Mouse (Mus musculus) bone marrow macrophage, adult 2 months (primary cell): Measurements from ENCODE around the gene Shisal1. TPM values are rescaled to one million over a fixed set of nuclear protein-coding genes. Genes with fewer than 3 reads are reported as not detected.

ENCODE experiments used
- H3K27ac ChIP-seq: 2 replicates; pipeline ENCODE4 v1.5.1; 2012; ENCODE audit warnings: low read depth, low read length; ENCODE audit not compliant: insufficient read depth
- H3K4me1 ChIP-seq: 2 replicates; pipeline ENCODE4 v1.6.1; 2012; ENCODE audit warnings: low read length; ENCODE audit not compliant: control insufficient read depth, insufficient read depth
- H3K4me3 ChIP-seq: 2 replicates; pipeline ENCODE4 v1.5.1; 2012; ENCODE audit warnings: mild to moderate bottlenecking, low read length, moderate library complexity; ENCODE audit not compliant: insufficient read depth
- CTCF ChIP-seq: IDR thresholded peaks from 2 replicates; pipeline ENCODE4 v1.5.1; 2012; ENCODE audit warnings: low read depth, mild to moderate bottlenecking, low read length, moderate library complexity
- POLR2A ChIP-seq: IDR thresholded peaks from 2 replicates; pipeline ENCODE4 v1.6.1; 2012; ENCODE audit warnings: mild to moderate bottlenecking, low read depth, low read length, borderline replicate concordance
- polyA plus RNA-seq: library from polyadenylated mRNA; stranded (reverse); fragments of >200 nt; gene quantifications from 2 replicates; pipeline ENCODE4 v1.2.4, GENCODE M21; 2012; ENCODE audit not compliant: missing spikeins, insufficient read depth, insufficient read length

Gene Shisal1
- polyA plus RNA-seq, 1 experiment = 0.12 TPM

GRCm38 (mm10) chr15:84384066-84384465 lies 62.8 kb downstream of the Shisal1 start:
- no peak overlapping the region for H3K27ac ChIP-seq
- H3K4me1 ChIP-seq = no peaks in the 10 kb centered on the region

GRCm38 (mm10) chr15:84380181-84380580 lies 66.7 kb downstream of the Shisal1 start:
- Histone ChIP-seq H3K4me3 (no peak overlapping the region), H3K27ac (no peak overlapping the region), H3K4me1 (no peaks in the 10 kb centered on the region)
- TF ChIP-seq CTCF = no peak
- no peak for TF ChIP-seq POLR2A

More at GRCm38 (mm10) chr15:84384066-84384465, 62.8 kb downstream of the Shisal1 start:
- H3K4me3 ChIP-seq = no peak overlapping the region
- TF ChIP-seq POLR2A = no peak
- no peak for TF ChIP-seq CTCF

GRCm38 (mm10) chr15:84378734-84379133 lies 68.2 kb downstream of the Shisal1 start:
- TF ChIP-seq POLR2A (no peak), CTCF (no peak)
- no peak overlapping the region for H3K4me3 ChIP-seq
- H3K27ac ChIP-seq = no peak overlapping the region
- no peaks in the 10 kb centered on the region for H3K4me1 ChIP-seq

- H3K4me3 ChIP-seq = no peak overlapping the region
- TF ChIP-seq CTCF (no peak), POLR2A (no peak)
- no peak overlapping the region for H3K27ac ChIP-seq
- no peaks in the 10 kb centered on the region for H3K4me1 ChIP-seq
These were observed 74.1 kb downstream of the Shisal1 start for GRCm38 (mm10) chr15:84372801-84373200.

- Histone ChIP-seq H3K4me1 (no peaks in the 10 kb centered on the region), H3K27ac (no peak overlapping the region), H3K4me3 (no peak overlapping the region)
- no peak for TF ChIP-seq POLR2A
- no peak for TF ChIP-seq CTCF
These were observed 79.5 kb downstream of the Shisal1 start for GRCm38 (mm10) chr15:84367402-84367801.

GRCm38 (mm10) chr15:84366574-84366989 lies 80.3 kb downstream of the Shisal1 start:
- no peak overlapping the region for H3K27ac ChIP-seq
- TF ChIP-seq POLR2A (no peak), CTCF (no peak)
- no peaks in the 10 kb centered on the region for H3K4me1 ChIP-seq
- H3K4me3 ChIP-seq = no peak overlapping the region

GRCm38 (mm10) chr15:84365675-84366381 lies 81.1 kb downstream of the Shisal1 start:
- Histone ChIP-seq H3K27ac (no peak overlapping the region), H3K4me3 (no peak overlapping the region), H3K4me1 (no peaks in the 10 kb centered on the region)
- TF ChIP-seq CTCF (no peak), POLR2A (no peak)

- H3K27ac ChIP-seq = no peak overlapping the region
- TF ChIP-seq POLR2A = no peak
- TF ChIP-seq CTCF = no peak
- no peak overlapping the region for H3K4me3 ChIP-seq
- H3K4me1 ChIP-seq = no peaks in the 10 kb centered on the region
These were observed 82.2 kb downstream of the Shisal1 start for GRCm38 (mm10) chr15:84364746-84365145.

- Histone ChIP-seq H3K4me1 (peaks cover 22% of the 10 kb centered on the region), H3K4me3 (no peak overlapping the region)
- TF ChIP-seq POLR2A = no peak
These were observed 91.8 kb downstream of the Shisal1 start for GRCm38 (mm10) chr15:84355081-84355480.

GRCm38 (mm10) chr15:84351915-84352844 lies 94.7 kb downstream of the Shisal1 start:
- H3K27ac ChIP-seq = no peak overlapping the region
- H3K4me3 ChIP-seq = no peak overlapping the region
- peaks cover 30% of the 10 kb centered on the region for H3K4me1 ChIP-seq
- TF ChIP-seq POLR2A = no peak
- no peak for TF ChIP-seq CTCF

More at GRCm38 (mm10) chr15:84355081-84355480, 91.8 kb downstream of the Shisal1 start:
- H3K27ac ChIP-seq = no peak overlapping the region
